Mouse (Mus musculus) left cerebral cortex, adult 18-20 months (tissue): ENCODE results near the gene Spz1. TPM values are rescaled to one million over a fixed set of nuclear protein-coding genes. Genes with fewer than 3 reads are reported as not detected.
"Not testable (repeated sequence)": the region's sequence is repeated elsewhere in the genome, so short reads cannot be mapped to it uniquely, and the experiment has no call there.

ENCODE experiments used
- DNase-seq, 2 experiments: peaks; one replicate each; pipeline ENCODE4 v3.0.0; 2021 to 2022; ENCODE audit warnings: low spot score in 2 of 2, mixed read lengths in 1 of 2
- long read RNA-seq, 2 experiments: library from polyadenylated mRNA; stranded (forward); transcript quantifications; one replicate each; pipeline ENCODE4 v2.0.0; 2021
- total RNA-seq, 2 experiments: library from RNA; stranded (reverse); gene quantifications; 2 replicates each; pipeline ENCODE4 v1.2.3; 2021

Spz1 gene
- not detected for total RNA-seq
- long read RNA-seq, experiment 1, result 0 reads
- long read RNA-seq, experiment 2, result 0 reads

- DNase-seq, result no peak
Observed at GRCm38 (mm10) chr13:92576072-92576471, at the start of gene Spz1. Gene Spz1 (minus strand): TSS chr13:92576172.

GRCm38 (mm10) chr13:92616459-92616858, 40.5 kb upstream of the Spz1 start:
- DNase-seq, result no peak

GRCm38 (mm10) chr13:92615201-92615600, 39.2 kb upstream of the Spz1 start:
- no peak for DNase-seq

GRCm38 (mm10) chr13:92613094-92613493, 37.1 kb upstream of the Spz1 start:
- no peak for DNase-seq

GRCm38 (mm10) chr13:92611917-92612316, 35.9 kb upstream of the Spz1 start:
- no peak for DNase-seq

GRCm38 (mm10) chr13:92611254-92611784, 35.3 kb upstream of the Spz1 start:
- DNase-seq, result peak in 1 of 2 experiments; percentile 45

- peak; percentile 96 to 97 for DNase-seq
Observed at GRCm38 (mm10) chr13:92610311-92611221, 34.6 kb upstream of the Spz1 start, which contains the start of gene Serinc5. Gene Serinc5 (plus strand): TSS chr13:92611091.

- no peak for DNase-seq
Observed at GRCm38 (mm10) chr13:92609486-92610310, 33.7 kb upstream of the Spz1 start.

GRCm38 (mm10) chr13:92605306-92605705, 29.3 kb upstream of the Spz1 start:
- not testable (repeated sequence) for DNase-seq

- DNase-seq, result no peak
Observed at GRCm38 (mm10) chr13:92595424-92595823, 19.5 kb upstream of the Spz1 start.

- DNase-seq, result no peak
Observed at GRCm38 (mm10) chr13:92594907-92595306, 18.9 kb upstream of the Spz1 start.

GRCm38 (mm10) chr13:92594481-92594880, 18.5 kb upstream of the Spz1 start:
- no peak for DNase-seq

GRCm38 (mm10) chr13:92593731-92594396, 17.9 kb upstream of the Spz1 start:
- DNase-seq, result no peak

- DNase-seq, result peak in 1 of 2 experiments; percentile 42
Observed at GRCm38 (mm10) chr13:92592786-92593635, 17.0 kb upstream of the Spz1 start.

- no peak for DNase-seq
Observed at GRCm38 (mm10) chr13:92592268-92592785, 16.4 kb upstream of the Spz1 start.

- no peak for DNase-seq
Observed at GRCm38 (mm10) chr13:92591225-92591624, 15.3 kb upstream of the Spz1 start.

GRCm38 (mm10) chr13:92589255-92589654, 13.3 kb upstream of the Spz1 start:
- DNase-seq, result no peak

- DNase-seq, result no peak
Observed at GRCm38 (mm10) chr13:92588704-92589103, 12.7 kb upstream of the Spz1 start.

- no peak for DNase-seq
Observed at GRCm38 (mm10) chr13:92584094-92584717, 8.2 kb upstream of the Spz1 start.
